Mouse (Mus musculus) liver, embryonic 14.5 days (tissue): Measurements from ENCODE around the gene Wdr34.
A peak's percentile ranks its signal among the peaks of the same experiment; 100 is the strongest.

Source experiments
- CTCF ChIP-seq: IDR thresholded peaks from 2 replicates; pipeline ENCODE4 v1.5.1; 2016; ENCODE audit warnings: antibody characterized with exemption, low read depth, control low read depth
- EP300 ChIP-seq: IDR thresholded peaks from 2 replicates; pipeline ENCODE4 v1.6.1; 2016; ENCODE audit warnings: antibody characterized with exemption, low read depth

DNA sequence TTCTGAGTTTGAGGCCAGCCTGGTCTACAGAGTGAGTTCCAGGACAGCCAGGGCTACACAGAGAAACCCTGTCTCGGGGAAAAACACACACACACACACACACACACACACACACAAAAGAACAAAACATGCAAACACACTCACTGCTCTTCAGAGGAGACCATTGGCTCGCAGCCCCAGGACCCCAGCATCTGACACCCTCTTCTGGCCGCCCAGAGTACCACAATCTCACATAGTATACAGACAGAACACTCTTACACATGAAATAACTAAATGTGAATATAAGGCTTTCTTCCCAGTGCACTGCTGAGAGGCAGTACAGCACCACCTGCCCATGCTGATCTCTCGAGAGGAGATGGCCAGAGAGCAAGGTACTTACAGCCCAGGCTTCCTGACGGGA, 4.1 kb downstream of the Wdr34 start:
- TF ChIP-seq CTCF, result 0 out of 2 replicates have a peak, but pooled peaks have one; percentile 14
- TF ChIP-seq EP300, result no peak
